ENCODE assay signal across 22 mouse cellular contexts in genomic region chr16:51520762-51521161, GRCm38 (mm10).
A peak's percentile ranks its signal among the peaks of the same experiment; 100 is the strongest.
DNase-seq lines count a peak whose midpoint lies in the region; ATAC-seq lines count a peak whose summit lies in the region.
"Had no signal": no experiment of that assay in that cellular context is flagged by ENCODE, and none has a peak within 500 bp of the region (broad histone marks: within the 10 kb centered on the region; RNA-seq: fewer than 3 reads in every experiment).

No protein-coding gene starts in this region.

- H3K27me3 ChIP-seq in hindbrain, embryonic 10.5 days (ENCODE audit: insufficient read depth, poor library complexity, severe bottlenecking) = no peaks in the 10 kb centered on the region
- no peaks in the 10 kb centered on the region for H3K27me3 ChIP-seq in hindbrain, embryonic 16.5 days (replicated peaks; ENCODE audit: control insufficient read depth, insufficient read depth, low read length)
- H3K27me3 ChIP-seq in hindbrain, embryonic 12.5 days = no peaks in the 10 kb centered on the region
- H3K27me3 ChIP-seq in midbrain, embryonic 16.5 days (ENCODE audit: control insufficient read depth, insufficient read depth, low read depth, low read length) = no peaks in the 10 kb centered on the region
- H3K27me3 ChIP-seq: embryonic facial prominence, embryonic 15.5 days; heart, embryonic 13.5 days; liver, embryonic 13.5 days; lung, embryonic 15.5 days had no signal

- H3K9me3 ChIP-seq in hindbrain, embryonic 10.5 days = no peaks in the 10 kb centered on the region
- no peaks in the 10 kb centered on the region for H3K9me3 ChIP-seq in hindbrain, embryonic 16.5 days (ENCODE audit: control insufficient read depth, low read length)
- H3K9me3 ChIP-seq in hindbrain, embryonic 12.5 days (replicated peaks) = no peaks in the 10 kb centered on the region
- no peaks in the 10 kb centered on the region for H3K9me3 ChIP-seq in midbrain, embryonic 16.5 days (replicated peaks; ENCODE audit: control insufficient read depth, low read length, poor library complexity, severe bottlenecking)
- H3K9me3 ChIP-seq: embryonic facial prominence, embryonic 15.5 days; heart, embryonic 13.5 days; limb, embryonic 10.5 days; liver, embryonic 13.5 days; lung, embryonic 15.5 days had no signal

- WGBS in hindbrain, embryonic 10.5 days = 58% methylated on average over 4 of the region's 4 CpGs
- 48% methylated on average over 4 of the region's 4 CpGs for WGBS in hindbrain, embryonic 16.5 days
- 29% methylated on average over 4 of the region's 4 CpGs for WGBS in hindbrain, embryonic 12.5 days
- 51% methylated on average over 4 of the region's 4 CpGs for WGBS in midbrain, embryonic 16.5 days

- H3K4me3 ChIP-seq in hindbrain, embryonic 10.5 days = no peak overlapping the region
- H3K4me3 ChIP-seq in hindbrain, embryonic 16.5 days (ENCODE audit: low read length) = no peak overlapping the region
- no peak overlapping the region for H3K4me3 ChIP-seq in hindbrain, embryonic 12.5 days
- no peak overlapping the region for H3K4me3 ChIP-seq in midbrain, embryonic 16.5 days (ENCODE audit: low read depth, low read length)
- H3K4me3 ChIP-seq: embryonic facial prominence, embryonic 15.5 days; heart, embryonic 13.5 days; layer of hippocampus, adult 2 months; left cerebral cortex, adult 2 months; limb, embryonic 10.5 days; liver, embryonic 13.5 days; lung, embryonic 15.5 days had no signal

- no peak overlapping the region for H3K9ac ChIP-seq in hindbrain, embryonic 16.5 days (ENCODE audit: low read depth, low read length)
- H3K9ac ChIP-seq in hindbrain, embryonic 12.5 days = no peak overlapping the region
- H3K9ac ChIP-seq in midbrain, embryonic 16.5 days (ENCODE audit: low read depth, low read length) = no peak overlapping the region
- H3K9ac ChIP-seq: embryonic facial prominence, embryonic 15.5 days; heart, embryonic 13.5 days; liver, embryonic 13.5 days; lung, embryonic 15.5 days had no signal

- H3K36me3 ChIP-seq in hindbrain, embryonic 10.5 days = no peaks in the 10 kb centered on the region
- H3K36me3 ChIP-seq in hindbrain, embryonic 16.5 days (ENCODE audit: control insufficient read depth, insufficient read depth, low read length) = no peaks in the 10 kb centered on the region
- H3K36me3 ChIP-seq in hindbrain, embryonic 12.5 days = no peaks in the 10 kb centered on the region
- H3K36me3 ChIP-seq in midbrain, embryonic 16.5 days (ENCODE audit: control insufficient read depth, insufficient read depth, low read length) = no peaks in the 10 kb centered on the region
- H3K36me3 ChIP-seq: embryonic facial prominence, embryonic 15.5 days; heart, embryonic 13.5 days; limb, embryonic 10.5 days; liver, embryonic 13.5 days; lung, embryonic 15.5 days had no signal

- H3K4me2 ChIP-seq in hindbrain, embryonic 16.5 days (ENCODE audit: low read length) = no peak overlapping the region
- H3K4me2 ChIP-seq in hindbrain, embryonic 12.5 days (replicated peaks) = peak overlapping the region; percentile 33; the same call in 1 of the 2 replicates
- no peak overlapping the region for H3K4me2 ChIP-seq in midbrain, embryonic 16.5 days (ENCODE audit: low read length)
- H3K4me2 ChIP-seq: embryonic facial prominence, embryonic 15.5 days; heart, embryonic 13.5 days; liver, embryonic 13.5 days; lung, embryonic 15.5 days had no signal

- peak; percentile 13 for DNase-seq in hindbrain, embryonic 10.5 days (ENCODE audit: low spot score)
- DNase-seq in embryo, embryonic 10 days (ENCODE audit: low spot score) = peak; percentile 12
- DNase-seq in cerebellum, adult 9-10 months = no peak
- DNase-seq in adrenal gland, adult 2 months = no peak
- DNase-seq: B cell, adult 2 months; cerebellum, postnatal 25 days; heart, postnatal 4 days; kidney, adult 11 months; kidney, postnatal 10 days; liver, embryonic 13.5 days; right cerebral cortex, postnatal 4 days; thymus, postnatal 25 days had no signal

- ATAC-seq in hindbrain, embryonic 16.5 days = no peak
- peak; percentile 79 for ATAC-seq in hindbrain, embryonic 12.5 days (ENCODE audit: low FRiP score)
- peak; percentile 72; the same call in 1 of the 2 replicates for ATAC-seq in midbrain, embryonic 16.5 days
- ATAC-seq in erythroid progenitor cell, adult 5-6 weeks (replicated peaks; ENCODE audit: low FRiP score, poor library complexity, severe bottlenecking) = no peak

- H3K27ac ChIP-seq in hindbrain, embryonic 10.5 days = no peak overlapping the region
- no peak overlapping the region for H3K27ac ChIP-seq in hindbrain, embryonic 16.5 days (ENCODE audit: low read depth, low read length)
- H3K27ac ChIP-seq in hindbrain, embryonic 12.5 days = peak overlapping the region; percentile 68
- no peak overlapping the region for H3K27ac ChIP-seq in midbrain, embryonic 16.5 days (ENCODE audit: low read length)
- H3K27ac ChIP-seq: embryonic facial prominence, embryonic 15.5 days; heart, embryonic 13.5 days; layer of hippocampus, adult 2 months; left cerebral cortex, adult 2 months; limb, embryonic 10.5 days; liver, embryonic 13.5 days; lung, embryonic 15.5 days had no signal

- peaks cover 28% of the 10 kb centered on the region for H3K4me1 ChIP-seq in hindbrain, embryonic 10.5 days (replicated peaks)
- H3K4me1 ChIP-seq in hindbrain, embryonic 16.5 days (ENCODE audit: control insufficient read depth, insufficient read depth, low read depth, low read length) = 0 out of 2 replicates have a peak, but pooled peaks cover 3% of the 10 kb centered on the region
- peaks cover 15% of the 10 kb centered on the region for H3K4me1 ChIP-seq in hindbrain, embryonic 12.5 days
- peaks cover 5% of the 10 kb centered on the region for H3K4me1 ChIP-seq in midbrain, embryonic 16.5 days (ENCODE audit: control insufficient read depth, insufficient read depth, low read length)
- H3K4me1 ChIP-seq: embryonic facial prominence, embryonic 15.5 days; liver, embryonic 13.5 days; lung, embryonic 15.5 days had no signal

Comparison
In these comparisons a context has a peak if more than half of its experiments do, and no peak if none do; other contexts are left out.
1. ATAC-seq: peak in hindbrain, embryonic 12.5 days (single experiment) and midbrain, embryonic 16.5 days (single experiment); none in hindbrain, embryonic 16.5 days (single experiment) and erythroid progenitor cell, adult 5-6 weeks (single experiment).
2. DNase-seq: peak in hindbrain, embryonic 10.5 days (single experiment) and embryo, embryonic 10 days (single experiment); none in cerebellum, adult 9-10 months (single experiment) and adrenal gland, adult 2 months (single experiment).